Mouse (Mus musculus): ENCODE measurements around the gene Csf1. TPM values are rescaled to one million over a fixed set of nuclear protein-coding genes. Genes with fewer than 3 reads are reported as not detected.

Gene Csf1
- 7.8 and 8.7 TPM in 2 replicates for polyA plus RNA-seq (2015; fragmentation: Nextera tagmentation; extraction: Ambion mirVana)

- ATAC-seq (replicated peaks; ENCODE audit: low FRiP score, low read depth) (peak; percentile 85), DNase-seq (ENCODE audit: low spot score) (peak; percentile 88)
- WGBS, result 0% methylated on average over 44 of the region's 56 CpGs
Observed at GRCm38 (mm10) chr3:107759929-107760581, at the start of gene Csf1. Gene Csf1, minus strand, starts transcription at chr3:107760469.

GRCm38 (mm10) chr3:107808013-107808750 lies 47.9 kb upstream of the Csf1 start:
- no peaks in the 10 kb centered on the region for H3K9me3 ChIP-seq (replicated peaks; ENCODE audit: low read length)
- H3K4me1 ChIP-seq (replicated peaks; ENCODE audit: insufficient read depth, low read length), result 0 out of 2 replicates have a peak, but pooled peaks cover 3% of the 10 kb centered on the region
- no peaks in the 10 kb centered on the region for H3K36me3 ChIP-seq (ENCODE audit: insufficient read depth, low read length)
- no peak for TF ChIP-seq CTCF (IDR thresholded peaks at IDR 0.05; ENCODE audit: low read depth)
- no peak for ATAC-seq (replicated peaks; ENCODE audit: low FRiP score, low read depth)
- 23% methylated on average over 14 of the region's 14 CpGs for WGBS
- peak overlapping the region; percentile 19; the same call in 1 of the 2 replicates for H3K4me2 ChIP-seq (ENCODE audit: low read length)
- H3K27ac ChIP-seq, result no peak overlapping the region
- H3K9ac ChIP-seq (ENCODE audit: low read depth, low read length), result no peak overlapping the region
- no peaks in the 10 kb centered on the region for H3K27me3 ChIP-seq (ENCODE audit: insufficient read depth, low read length)
- H3K4me3 ChIP-seq (replicated peaks; ENCODE audit: low read depth, low read length), result no peak overlapping the region
- DNase-seq (ENCODE audit: low spot score), result peak; percentile 64

More at GRCm38 (mm10) chr3:107759929-107760581, at the start of gene Csf1:
- H3K4me2 ChIP-seq (ENCODE audit: low read length), result peak within 1 kb of the TSS; percentile 93
- H3K27ac ChIP-seq, result peak within 1 kb of the TSS; percentile 77
- peak within 1 kb of the TSS; percentile 89 for H3K9ac ChIP-seq (ENCODE audit: low read depth, low read length)
- no peaks in the 10 kb centered on the region for H3K9me3 ChIP-seq (replicated peaks; ENCODE audit: low read length)
- H3K4me1 ChIP-seq (replicated peaks; ENCODE audit: insufficient read depth, low read length), result peaks cover 18% of the 10 kb centered on the region
- peak within 1 kb of the TSS; percentile 58 for H3K4me3 ChIP-seq (replicated peaks; ENCODE audit: low read depth, low read length)
- H3K27me3 ChIP-seq (ENCODE audit: insufficient read depth, low read length), result no peaks in the 10 kb centered on the region
- TF ChIP-seq CTCF (IDR thresholded peaks at IDR 0.05; ENCODE audit: low read depth), result peak; percentile 29
- no peaks in the 10 kb centered on the region; the same call in 1 of the 2 replicates for H3K36me3 ChIP-seq (ENCODE audit: insufficient read depth, low read length)

- Histone ChIP-seq H3K9me3 (replicated peaks; ENCODE audit: low read length) (no peaks in the 10 kb centered on the region), H3K4me1 (replicated peaks; ENCODE audit: insufficient read depth, low read length) (0 out of 2 replicates have a peak, but pooled peaks cover 3% of the 10 kb centered on the region), H3K9ac (ENCODE audit: low read depth, low read length) (no peak overlapping the region), H3K27ac (no peak overlapping the region), H3K36me3 (ENCODE audit: insufficient read depth, low read length) (no peaks in the 10 kb centered on the region), H3K27me3 (ENCODE audit: insufficient read depth, low read length) (no peaks in the 10 kb centered on the region), H3K4me2 (ENCODE audit: low read length) (0 out of 2 replicates have a peak overlapping the region, but pooled peaks have one; percentile 19), H3K4me3 (replicated peaks; ENCODE audit: low read depth, low read length) (no peak overlapping the region)
- ATAC-seq (replicated peaks; ENCODE audit: low FRiP score, low read depth) (no peak), DNase-seq (ENCODE audit: low spot score) (peak; percentile 25)
- no peak for TF ChIP-seq CTCF (IDR thresholded peaks at IDR 0.05; ENCODE audit: low read depth)
- WGBS, result 37% methylated on average over 6 of the region's 6 CpGs
Observed at GRCm38 (mm10) chr3:107807386-107807974, 47.2 kb upstream of the Csf1 start.

GRCm38 (mm10) chr3:107806916-107807315 lies 46.6 kb upstream of the Csf1 start:
- DNase-seq (ENCODE audit: low spot score), result no peak
- H3K27ac ChIP-seq, result no peak overlapping the region
- no peak for ATAC-seq (replicated peaks; ENCODE audit: low FRiP score, low read depth)

GRCm38 (mm10) chr3:107804799-107805198 lies 44.5 kb upstream of the Csf1 start:
- DNase-seq (ENCODE audit: low spot score) (no peak), ATAC-seq (replicated peaks; ENCODE audit: low FRiP score, low read depth) (no peak)
- WGBS, result 95% methylated on average over 1 of the region's 1 CpGs
- Histone ChIP-seq H3K36me3 (ENCODE audit: insufficient read depth, low read length) (no peaks in the 10 kb centered on the region), H3K4me2 (ENCODE audit: low read length) (no peak overlapping the region), H3K4me3 (replicated peaks; ENCODE audit: low read depth, low read length) (no peak overlapping the region), H3K27ac (no peak overlapping the region), H3K9me3 (replicated peaks; ENCODE audit: low read length) (no peaks in the 10 kb centered on the region), H3K9ac (ENCODE audit: low read depth, low read length) (no peak overlapping the region), H3K27me3 (ENCODE audit: insufficient read depth, low read length) (no peaks in the 10 kb centered on the region), H3K4me1 (replicated peaks; ENCODE audit: insufficient read depth, low read length) (0 out of 2 replicates have a peak, but pooled peaks cover 3% of the 10 kb centered on the region)
- no peak for TF ChIP-seq CTCF (IDR thresholded peaks at IDR 0.05; ENCODE audit: low read depth)

More at GRCm38 (mm10) chr3:107806916-107807315, 46.6 kb upstream of the Csf1 start:
- Histone ChIP-seq H3K4me1 (replicated peaks; ENCODE audit: insufficient read depth, low read length) (0 out of 2 replicates have a peak, but pooled peaks cover 3% of the 10 kb centered on the region), H3K27me3 (ENCODE audit: insufficient read depth, low read length) (no peaks in the 10 kb centered on the region), H3K4me3 (replicated peaks; ENCODE audit: low read depth, low read length) (no peak overlapping the region), H3K9me3 (replicated peaks; ENCODE audit: low read length) (no peaks in the 10 kb centered on the region), H3K36me3 (ENCODE audit: insufficient read depth, low read length) (no peaks in the 10 kb centered on the region), H3K9ac (ENCODE audit: low read depth, low read length) (no peak overlapping the region), H3K4me2 (ENCODE audit: low read length) (no peak overlapping the region)
- 95% methylated on average over 1 of the region's 1 CpGs for WGBS
- TF ChIP-seq CTCF (IDR thresholded peaks at IDR 0.05; ENCODE audit: low read depth), result no peak

Measured in kidney, postnatal 0 days (tissue).